Mouse (Mus musculus) lung, postnatal 36 days (tissue): ENCODE data around the gene Supt16.
A peak's percentile ranks its signal among the peaks of the same experiment; 100 is the strongest.

Experiments
- DNase-seq: peaks from one replicate; pipeline ENCODE4 v3.0.0; 2022; ENCODE audit warnings: mixed read lengths

Gene Supt16

DNA sequence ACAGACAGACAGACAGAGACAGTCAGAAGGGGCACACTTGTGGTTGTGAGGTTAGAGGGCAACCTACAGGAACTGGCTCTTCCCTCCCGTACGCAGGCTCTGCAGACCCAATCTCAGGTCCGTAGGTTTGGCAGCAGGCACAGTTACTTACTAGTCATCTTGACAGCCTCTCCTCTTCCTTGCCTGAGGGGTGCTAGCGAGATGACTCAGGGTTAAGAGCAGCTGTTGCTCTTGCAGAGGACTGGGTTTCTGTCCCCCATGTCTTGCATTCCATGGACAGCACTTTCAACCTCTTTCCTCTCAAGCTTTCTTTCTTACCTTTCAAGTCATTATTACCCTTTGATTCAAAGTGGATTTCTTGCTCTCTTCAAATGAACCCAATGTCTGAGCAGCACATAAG lies 53.1 kb downstream of the Supt16 start:
- no peak for DNase-seq

DNA sequence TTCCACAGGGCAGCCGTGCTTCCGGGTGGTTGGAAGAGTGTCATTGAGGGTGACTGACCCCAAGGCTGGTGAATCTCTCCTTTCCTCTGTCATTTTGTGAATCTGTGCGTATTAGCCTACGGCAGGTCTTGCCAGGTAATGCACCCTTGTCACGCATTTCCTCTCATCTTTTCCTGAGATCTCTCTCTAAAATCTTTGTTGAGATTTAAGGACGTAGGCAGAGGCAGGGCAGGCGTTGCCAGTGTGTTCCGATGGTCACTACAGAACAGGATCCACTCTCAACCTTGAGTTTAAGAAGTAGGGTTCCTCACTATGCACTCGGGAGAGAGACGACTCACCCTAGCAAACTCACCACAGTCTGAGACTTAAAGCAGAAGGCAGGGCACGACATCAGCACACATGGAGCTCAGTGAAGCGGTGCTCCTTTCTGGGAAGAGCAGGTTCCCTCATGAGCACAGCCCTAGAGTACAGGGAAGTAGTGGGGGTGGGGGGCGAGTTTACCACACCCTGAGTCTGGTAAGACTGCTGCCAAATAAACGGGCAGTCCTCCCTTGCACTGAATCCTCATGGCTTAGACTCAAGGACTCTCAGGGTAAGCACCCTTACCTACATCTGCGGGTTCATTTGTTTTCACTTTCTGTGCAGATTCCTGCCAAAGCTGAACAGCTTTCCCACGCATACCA lies 55.6 kb downstream of the Supt16 start:
- peak; percentile 51 for DNase-seq

DNA sequence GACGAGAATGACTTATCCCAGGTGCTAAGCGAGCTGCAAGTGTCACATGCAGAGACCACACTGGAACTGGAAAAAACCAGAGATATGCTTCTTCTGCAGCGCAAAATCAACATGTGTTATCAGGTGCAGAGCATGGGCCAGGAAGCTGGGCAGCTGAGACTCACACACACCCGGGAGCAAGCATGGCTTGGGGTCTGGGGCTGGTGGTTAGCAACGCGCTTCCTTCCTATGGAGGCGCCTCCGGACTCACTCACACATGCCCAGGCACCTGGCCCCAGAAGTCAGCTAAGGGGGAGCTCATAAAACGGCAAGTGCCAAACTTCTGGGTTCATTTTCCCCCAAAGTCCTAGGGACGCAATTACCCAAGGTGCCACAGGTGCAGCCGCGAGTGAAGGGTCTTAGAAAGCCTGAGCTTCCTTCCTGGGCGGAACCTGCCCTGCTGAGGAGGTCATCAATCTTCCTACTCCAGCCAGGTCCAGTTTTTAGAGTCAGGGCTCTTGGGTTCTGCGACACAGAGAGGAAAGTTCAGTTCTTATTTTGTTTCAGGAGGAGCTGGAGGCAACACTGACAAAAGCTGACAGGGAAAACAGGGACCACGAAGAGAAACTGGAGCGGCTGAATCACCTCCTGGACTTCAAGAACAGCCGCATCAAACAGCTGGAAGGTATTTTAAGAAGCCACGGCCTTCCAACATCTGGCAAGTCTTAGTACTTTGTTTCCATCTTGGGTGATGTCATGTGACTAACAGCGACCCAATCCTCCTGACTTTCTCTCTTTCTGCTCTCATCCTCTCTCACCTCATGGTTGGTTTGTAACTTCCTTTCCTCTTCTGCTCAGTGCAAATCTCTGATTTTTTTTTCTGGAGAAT lies 56.4 kb downstream of the Supt16 start:
- DNase-seq, result peak; percentile 8

DNA sequence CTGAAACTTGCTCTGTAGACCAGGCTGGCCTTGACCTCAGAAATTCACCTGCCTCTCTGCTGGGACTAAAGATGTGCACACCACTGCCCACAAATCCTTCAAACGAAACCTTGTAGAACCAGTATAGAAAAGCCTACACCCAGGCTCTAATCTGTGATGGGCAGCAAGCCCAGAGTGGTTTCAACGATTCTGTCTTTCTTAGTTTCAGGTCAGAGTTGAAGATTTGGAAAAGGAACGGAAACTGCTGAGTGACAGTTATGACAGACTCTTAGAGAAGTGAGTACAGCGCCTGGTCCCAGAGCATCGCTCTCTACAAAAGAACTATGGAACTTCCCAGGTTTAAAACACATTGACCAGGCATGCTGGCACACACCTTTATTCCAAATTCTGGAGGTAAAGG lies 63.6 kb downstream of the Supt16 start:
- DNase-seq, result peak; percentile 9

DNA sequence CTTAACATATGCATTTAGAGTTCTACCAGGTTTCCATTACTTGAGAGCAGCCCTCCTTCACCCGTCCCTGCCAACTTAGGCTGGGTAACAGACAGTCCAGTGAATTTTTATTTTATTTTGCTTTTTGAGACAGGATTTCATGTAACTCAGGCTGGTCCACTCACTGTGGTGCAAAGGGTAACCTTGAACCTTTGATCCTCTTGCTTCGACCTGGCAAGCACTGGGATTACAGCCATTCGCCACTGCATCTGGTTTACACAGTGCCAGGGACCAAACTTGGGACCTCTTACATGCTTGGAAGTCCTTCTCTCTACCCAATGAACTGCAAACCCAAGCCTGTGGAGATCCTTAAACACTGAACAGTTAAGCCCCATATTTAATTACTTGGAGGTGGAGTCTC lies 72.6 kb downstream of the Supt16 start:
- DNase-seq, result no peak

DNA sequence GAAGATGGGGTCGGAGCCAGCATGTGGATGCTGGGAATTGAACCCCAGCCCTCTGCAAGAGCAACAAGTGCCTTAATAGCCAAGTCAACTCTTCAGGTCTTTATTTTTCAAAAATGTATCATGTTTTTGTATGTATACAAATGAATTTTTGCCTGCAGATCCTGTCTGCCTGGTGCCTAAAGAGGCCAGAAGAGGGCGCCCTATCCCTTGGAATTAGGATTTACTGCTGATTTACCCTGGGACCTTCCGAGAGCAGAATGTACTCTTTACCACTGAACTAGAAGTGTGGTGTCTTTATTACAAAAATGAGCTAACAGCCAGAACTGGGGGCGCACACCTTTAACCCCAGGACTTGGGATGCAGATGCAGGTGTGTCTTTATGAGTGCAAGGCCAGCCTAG lies 73.3 kb downstream of the Supt16 start:
- peak; percentile 88 for DNase-seq

DNA sequence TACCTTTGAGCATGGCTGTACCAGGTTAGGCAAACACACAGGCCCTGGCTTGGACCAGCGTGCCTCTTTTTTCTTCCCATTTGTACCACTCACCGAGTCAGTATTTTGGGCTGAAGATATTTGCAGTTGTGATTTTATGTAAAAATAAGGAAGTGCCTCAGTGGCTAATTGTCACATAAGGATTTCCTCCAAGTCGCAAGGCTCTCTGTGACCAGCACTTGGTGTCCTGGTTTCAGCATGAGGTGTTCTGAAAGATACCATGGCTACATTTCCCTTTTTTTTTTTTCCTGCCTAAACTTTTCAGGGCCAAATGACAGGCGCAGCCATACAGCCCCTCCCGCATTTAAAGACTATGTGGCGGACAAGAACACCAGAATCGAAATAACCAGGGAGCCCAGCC lies 77.0 kb downstream of the Supt16 start:
- peak; percentile 28 for DNase-seq

DNA sequence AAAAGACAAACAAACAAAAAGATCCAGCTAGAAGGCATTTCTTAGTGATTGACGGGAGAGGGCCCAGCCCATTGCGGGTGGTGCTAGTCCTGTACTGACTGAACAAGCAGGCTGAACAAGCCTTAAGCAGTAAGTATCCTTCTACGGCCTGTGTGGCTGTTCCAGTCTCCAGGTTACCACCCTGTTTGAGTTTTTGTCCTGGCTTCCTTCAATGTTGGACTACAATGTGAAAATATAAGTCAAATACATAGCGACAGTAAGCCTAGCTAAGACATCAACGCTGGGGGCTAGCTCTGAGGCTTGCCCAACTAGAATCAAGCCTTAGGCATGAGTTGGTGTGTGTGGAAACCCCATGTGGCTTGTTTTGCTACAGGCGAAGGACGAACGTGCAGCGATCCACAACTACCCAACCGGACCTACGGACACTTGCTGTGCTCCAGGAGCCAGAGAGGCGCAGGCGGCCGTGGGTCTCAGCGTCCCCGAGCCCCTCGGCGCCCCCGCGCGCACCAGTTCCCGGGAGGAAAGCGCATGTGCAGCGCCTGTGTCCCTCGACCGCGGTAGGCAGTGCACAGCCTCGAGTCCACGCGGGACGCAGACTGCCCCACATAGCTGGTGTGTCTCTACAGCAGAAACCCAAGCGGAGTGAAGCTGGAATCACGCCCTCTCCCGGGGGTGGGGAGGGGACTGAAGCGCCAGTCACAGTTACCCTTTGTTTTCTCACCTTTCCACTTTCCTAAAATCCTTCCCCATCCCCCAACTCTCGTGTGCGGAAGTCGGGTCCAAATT lies 78.2 kb downstream of the Supt16 start:
- DNase-seq, result peak; percentile 55

DNA sequence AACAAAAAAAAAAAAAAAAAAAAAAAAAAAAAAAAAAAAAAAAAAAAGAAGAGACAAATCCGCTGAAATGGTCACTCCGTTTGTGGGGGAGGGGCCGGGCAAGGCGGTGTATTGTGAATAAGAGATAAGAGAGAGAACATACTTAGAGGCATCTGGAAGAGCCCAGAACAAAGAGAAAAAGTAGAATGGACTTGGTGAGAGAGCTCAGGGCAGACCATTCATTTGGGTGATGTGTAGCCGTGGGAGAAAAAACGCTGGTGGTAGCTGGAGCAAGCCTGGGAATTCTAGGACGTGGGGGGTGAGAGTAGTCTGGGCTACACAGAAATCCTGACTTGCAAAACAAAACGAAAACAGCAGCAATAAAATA lies 78.8 kb downstream of the Supt16 start:
- DNase-seq, result no peak

DNA sequence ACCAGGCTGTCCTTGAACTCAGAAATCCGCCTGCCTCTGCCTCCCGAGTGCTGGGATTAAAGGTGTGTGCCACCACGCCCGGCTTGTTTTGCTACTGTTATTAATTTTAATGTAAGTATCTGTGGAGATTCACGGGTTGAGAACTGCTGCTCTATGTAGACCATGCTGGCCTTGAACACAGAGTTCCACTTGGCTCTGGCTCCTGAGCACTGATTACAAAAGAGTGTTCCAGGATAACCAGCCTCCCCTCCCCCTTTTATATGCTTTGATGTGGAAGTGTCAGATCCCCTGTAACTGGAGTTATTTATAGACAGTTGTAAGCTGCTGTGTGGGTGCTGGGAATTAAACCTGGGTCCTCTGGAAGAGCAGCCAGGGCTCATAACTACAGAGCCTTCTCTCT lies 80.0 kb downstream of the Supt16 start:
- no peak for DNase-seq

DNA sequence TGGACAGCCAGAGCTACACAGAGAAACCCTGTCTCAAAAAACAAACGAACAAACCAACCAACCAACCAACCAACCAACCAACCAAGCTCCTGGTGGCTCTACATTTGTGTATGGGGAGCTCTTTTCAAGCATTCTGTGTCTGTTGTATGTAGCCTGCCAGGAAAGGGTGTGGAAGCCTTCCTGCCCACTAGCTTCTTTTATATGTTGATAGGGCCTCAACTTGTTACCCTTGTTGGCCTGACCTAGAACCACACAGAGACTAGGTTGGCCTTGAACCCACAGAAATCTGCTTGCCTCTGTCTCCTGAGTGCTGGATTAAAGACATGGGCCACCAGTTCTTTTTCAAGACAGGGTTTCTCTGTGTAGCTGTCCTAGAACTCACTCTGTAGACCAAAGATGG lies 83.1 kb downstream of the Supt16 start:
- DNase-seq, result no peak
